ENCODE assay signal across 7 mouse cellular contexts in the genomic region with DNA sequence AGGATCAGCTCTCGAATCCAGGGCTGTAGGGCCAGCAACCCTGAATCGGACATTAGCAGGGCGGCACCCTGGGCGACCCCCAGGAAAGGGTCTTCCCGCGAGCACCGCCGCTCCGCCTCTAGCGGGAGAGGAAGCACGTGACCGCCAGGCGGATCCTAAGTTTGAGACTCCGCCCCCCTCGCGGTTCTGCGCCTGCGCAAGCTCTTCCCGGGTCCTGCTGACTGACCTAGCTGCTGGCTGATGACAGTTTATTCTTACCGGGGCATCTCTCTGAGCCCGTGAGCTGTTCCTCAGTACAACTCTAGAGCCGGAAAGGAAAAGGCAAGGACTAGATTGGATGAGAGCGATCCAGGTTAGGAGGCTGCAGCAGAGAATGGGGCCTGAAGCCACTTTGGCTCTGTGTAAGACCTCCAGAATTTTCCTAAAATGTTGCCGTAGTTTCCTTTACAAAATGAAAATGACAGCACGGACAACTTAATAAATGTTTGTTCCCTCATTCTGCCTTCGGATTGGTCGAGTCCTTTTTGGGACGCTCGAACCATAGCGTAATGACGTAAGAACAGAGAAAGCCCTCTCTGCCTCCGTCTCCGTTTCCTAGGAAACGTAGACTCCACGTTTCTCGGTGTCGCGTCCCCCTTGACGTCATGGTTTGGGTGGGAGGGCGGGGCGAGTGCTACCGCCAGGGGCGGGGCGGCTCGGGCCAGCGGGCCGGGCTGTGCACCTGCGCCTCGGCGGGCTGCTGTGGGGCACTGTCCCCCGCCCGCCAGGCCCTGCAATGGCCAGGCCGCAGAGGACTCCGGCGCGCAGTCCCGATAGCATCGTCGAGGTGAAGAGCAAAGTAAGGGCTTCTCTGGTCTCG. TPM values are rescaled to one million over a fixed set of nuclear protein-coding genes. Genes with fewer than 3 reads are reported as not detected.
DNase-seq lines count a peak whose midpoint lies in the region; ATAC-seq and TF ChIP-seq lines count a peak whose summit lies in the region.

A gene (minus strand): TSS at position 137 of the 859 bp plus-strand sequence.
A gene (plus strand): TSS at position 183 of the 859 bp plus-strand sequence.

- WGBS in embryonic facial prominence, embryonic 12.5 days, result under 1% methylated on average over 60 of the region's 60 CpGs
- under 1% methylated on average over 60 of the region's 60 CpGs for WGBS in kidney, adult 2 months
- under 1% methylated on average over 60 of the region's 60 CpGs for WGBS in limb, embryonic 12.5 days
- under 1% methylated on average over 60 of the region's 60 CpGs for WGBS in midbrain, embryonic 15.5 days
- WGBS in spleen, adult 2 months, result under 1% methylated on average over 60 of the region's 60 CpGs

- peaks cover 19% of the 10 kb centered on the region for H3K4me1 ChIP-seq in embryonic facial prominence, embryonic 12.5 days
- peaks cover 4% of the 10 kb centered on the region for H3K4me1 ChIP-seq in kidney, adult 2 months (ENCODE audit: control insufficient read depth, insufficient read depth, low read length)
- H3K4me1 ChIP-seq in limb, embryonic 12.5 days (replicated peaks), result peaks cover 23% of the 10 kb centered on the region
- H3K4me1 ChIP-seq in midbrain, embryonic 15.5 days, result peaks cover 24% of the 10 kb centered on the region
- peaks cover 10% of the 10 kb centered on the region; the same call in 1 of the 2 replicates for H3K4me1 ChIP-seq in spleen, adult 2 months (ENCODE audit: control insufficient read depth, insufficient read depth, insufficient read length)

- H3K36me3 ChIP-seq in embryonic facial prominence, embryonic 12.5 days, result peaks cover 41% of the 10 kb centered on the region
- no peaks in the 10 kb centered on the region; the same call in 1 of the 2 replicates for H3K36me3 ChIP-seq in kidney, adult 2 months (ENCODE audit: control insufficient read depth, insufficient read depth, low read length)
- H3K36me3 ChIP-seq in limb, embryonic 12.5 days, result peaks cover 46% of the 10 kb centered on the region
- peaks cover 20% of the 10 kb centered on the region for H3K36me3 ChIP-seq in midbrain, embryonic 15.5 days (replicated peaks)
- peaks cover 25% of the 10 kb centered on the region for H3K36me3 ChIP-seq in spleen, adult 2 months (ENCODE audit: control insufficient read depth, insufficient read depth, low read length)

- H3K4me3 ChIP-seq in embryonic facial prominence, embryonic 12.5 days, result peak within 1 kb of the TSS; percentile 71
- peak within 1 kb of the TSS; percentile 82 for H3K4me3 ChIP-seq in kidney, adult 2 months (ENCODE audit: insufficient read depth, low read depth, low read length)
- H3K4me3 ChIP-seq in limb, embryonic 12.5 days (replicated peaks), result peak within 1 kb of the TSS; percentile 67
- H3K4me3 ChIP-seq in midbrain, embryonic 15.5 days, result peak within 1 kb of the TSS; percentile 64
- H3K4me3 ChIP-seq in spleen, adult 2 months (ENCODE audit: extremely low read depth, insufficient read depth, insufficient read length), result peak within 1 kb of the TSS; percentile 86

- TF ChIP-seq POLR2A in kidney, adult 2 months (IDR thresholded peaks at IDR 0.05; ENCODE audit: low read depth, low read length), result no peak
- TF ChIP-seq POLR2A in spleen, adult 2 months (IDR thresholded peaks at IDR 0.05; ENCODE audit: low read depth, low read length), result peak; percentile 46

- H3K27ac ChIP-seq in embryonic facial prominence, embryonic 12.5 days, result peak within 1 kb of the TSS; percentile 90
- peak within 1 kb of the TSS; percentile 93 for H3K27ac ChIP-seq in kidney, adult 2 months (ENCODE audit: insufficient read depth, low read depth, low read length)
- peak within 1 kb of the TSS; percentile 92 for H3K27ac ChIP-seq in limb, embryonic 12.5 days
- peak within 1 kb of the TSS; percentile 92 for H3K27ac ChIP-seq in midbrain, embryonic 15.5 days
- peak within 1 kb of the TSS; percentile 91 for H3K27ac ChIP-seq in spleen, adult 2 months (ENCODE audit: insufficient read depth, low read length)

- H3K9ac ChIP-seq in embryonic facial prominence, embryonic 12.5 days, result peak within 1 kb of the TSS; percentile 54
- H3K9ac ChIP-seq in limb, embryonic 12.5 days (replicated peaks), result peak within 1 kb of the TSS; percentile 73
- H3K9ac ChIP-seq in midbrain, embryonic 15.5 days, result peak within 1 kb of the TSS; percentile 67

- H3K9me3 ChIP-seq in embryonic facial prominence, embryonic 12.5 days, result no peaks in the 10 kb centered on the region
- no peaks in the 10 kb centered on the region for H3K9me3 ChIP-seq in limb, embryonic 12.5 days
- H3K9me3 ChIP-seq in midbrain, embryonic 15.5 days, result no peaks in the 10 kb centered on the region

- H3K27me3 ChIP-seq in embryonic facial prominence, embryonic 12.5 days, result no peaks in the 10 kb centered on the region; the same call in 1 of the 2 replicates
- H3K27me3 ChIP-seq in kidney, adult 2 months (replicated peaks; ENCODE audit: control insufficient read depth, insufficient read depth, low read length), result no peaks in the 10 kb centered on the region
- no peaks in the 10 kb centered on the region for H3K27me3 ChIP-seq in limb, embryonic 12.5 days
- no peaks in the 10 kb centered on the region for H3K27me3 ChIP-seq in midbrain, embryonic 15.5 days (replicated peaks)
- no peaks in the 10 kb centered on the region for H3K27me3 ChIP-seq in spleen, adult 2 months (ENCODE audit: control insufficient read depth, insufficient read depth, low read length)

- peak within 1 kb of the TSS; percentile 90 for H3K4me2 ChIP-seq in embryonic facial prominence, embryonic 12.5 days (replicated peaks)
- H3K4me2 ChIP-seq in limb, embryonic 12.5 days, result peak within 1 kb of the TSS; percentile 96
- H3K4me2 ChIP-seq in midbrain, embryonic 15.5 days, result peak within 1 kb of the TSS; percentile 85

- ATAC-seq in embryonic facial prominence, embryonic 12.5 days (ENCODE audit: insufficient number of reproducible peaks, insufficient read depth, low FRiP score, low TSS enrichment), result peak; percentile 53
- peak; percentile 66 for ATAC-seq in limb, embryonic 12.5 days (ENCODE audit: insufficient number of reproducible peaks, insufficient read depth, low FRiP score, low TSS enrichment, low read depth)
- peak; percentile 79 for ATAC-seq in midbrain, embryonic 15.5 days (replicated peaks)

- TF ChIP-seq CTCF in kidney, adult 2 months (conservative IDR thresholded peaks at IDR 0.05; ENCODE audit: insufficient read depth, insufficient read length, low read depth, low read length), result no peak
- no peak for TF ChIP-seq CTCF in spleen, adult 2 months (IDR thresholded peaks at IDR 0.05; ENCODE audit: extremely low read depth, insufficient read depth, insufficient read length, insufficient replicate concordance)

- DNase-seq in adrenal gland, postnatal 25 days, result peak; percentile 97
- peak; percentile 95 to 98 for DNase-seq in heart, adult 18-20 months
- peak; percentile 97 for DNase-seq in kidney, adult 2 months
- DNase-seq in spleen, adult 2 months (ENCODE audit: low read depth in 1 of 2, low spot score in 2 of 2), result peak; percentile 89 to 94

RNA-seq across cellular contexts. Expression of the first gene that starts in this region (rescaled TPM):
- total RNA-seq in adrenal gland, postnatal 25 days (2021), result 20.9 and 26.3 TPM in 2 replicates
- polyA plus RNA-seq in embryonic facial prominence, embryonic 12.5 days (2016; fragmentation: Nextera tagmentation; extraction: Ambion mirVana), result 73.6 and 78.2 TPM in 2 replicates
- 10 to 100 TPM; 11.0 to 12.6 TPM for total RNA-seq in heart, adult 18-20 months (2021)
- polyA plus RNA-seq in kidney, adult 2 months (2012; rRNA removed), result 39.9 and 44.4 TPM in 2 replicates
- 75.3 and 76.7 TPM in 2 replicates for polyA plus RNA-seq in limb, embryonic 12.5 days (2016; fragmentation: Nextera tagmentation; extraction: Ambion mirVana)
- 104 and 106 TPM in 2 replicates for polyA plus RNA-seq in midbrain, embryonic 15.5 days (2015; fragmentation: Nextera tagmentation; extraction: Ambion mirVana)
- polyA plus RNA-seq in spleen, adult 2 months (2012; rRNA removed), result 47.3 and 62.1 TPM in 2 replicates

RNA-seq across cellular contexts. Expression of the second gene that starts in this region (rescaled TPM):
- total RNA-seq in adrenal gland, postnatal 25 days (2021), result 10.1 and 10.4 TPM in 2 replicates
- polyA plus RNA-seq in embryonic facial prominence, embryonic 12.5 days (2016; fragmentation: Nextera tagmentation; extraction: Ambion mirVana), result 18.2 and 19.1 TPM in 2 replicates
- 1 to 10 TPM; 7.3 to 7.8 TPM for total RNA-seq in heart, adult 18-20 months (2021)
- polyA plus RNA-seq in kidney, adult 2 months (2012; rRNA removed), result 18.7 and 20.8 TPM in 2 replicates
- polyA plus RNA-seq in limb, embryonic 12.5 days (2016; fragmentation: Nextera tagmentation; extraction: Ambion mirVana), result 14.6 and 16.1 TPM in 2 replicates
- polyA plus RNA-seq in midbrain, embryonic 15.5 days (2015; fragmentation: Nextera tagmentation; extraction: Ambion mirVana), result 51.6 and 51.8 TPM in 2 replicates
- polyA plus RNA-seq in spleen, adult 2 months (2012; rRNA removed), result 8.7 and 12.1 TPM in 2 replicates

Comparison
In these comparisons a context has a peak if more than half of its experiments do, and no peak if none do; other contexts are left out.
1. Peak in every context shown above with its lines: DNase-seq, ATAC-seq, H3K4me3 ChIP-seq and H3K27ac ChIP-seq.